Mouse (Mus musculus): ENCODE data around the gene Gna13.

Gna13 gene

DNA sequence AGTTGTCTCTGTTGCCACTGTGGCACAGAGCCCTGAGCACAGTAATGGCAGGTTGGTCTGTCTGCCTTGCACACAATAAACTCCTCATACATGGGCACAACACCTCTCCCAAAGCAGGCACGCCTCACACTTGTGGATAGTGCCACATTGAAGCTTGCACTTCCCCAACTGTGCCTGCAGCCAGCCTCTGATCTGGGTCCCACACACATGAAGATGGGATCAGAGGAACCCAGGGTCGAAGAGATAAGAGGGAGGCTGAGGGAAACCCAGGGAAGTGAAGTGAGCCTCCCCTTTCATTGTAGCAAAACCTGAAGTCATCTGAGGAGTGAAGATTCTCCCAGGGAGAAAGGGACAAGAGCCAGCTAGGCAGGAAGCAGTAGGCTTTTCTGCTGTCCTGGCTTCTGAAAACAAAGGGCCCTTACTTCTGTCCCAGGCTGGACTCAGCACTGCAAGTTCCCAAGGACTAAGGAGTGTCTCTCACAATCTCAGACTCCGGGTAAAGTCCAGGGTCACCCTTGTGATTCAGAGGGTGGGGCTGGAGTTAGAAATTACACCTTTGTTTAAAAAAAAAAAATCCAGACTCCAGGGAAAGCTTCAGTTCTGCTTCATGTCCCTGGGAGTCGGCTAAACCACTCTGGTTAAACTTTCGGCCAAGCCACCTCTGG is 12.8 kb upstream of the Gna13 start:
- no peak for DNase-seq

DNA sequence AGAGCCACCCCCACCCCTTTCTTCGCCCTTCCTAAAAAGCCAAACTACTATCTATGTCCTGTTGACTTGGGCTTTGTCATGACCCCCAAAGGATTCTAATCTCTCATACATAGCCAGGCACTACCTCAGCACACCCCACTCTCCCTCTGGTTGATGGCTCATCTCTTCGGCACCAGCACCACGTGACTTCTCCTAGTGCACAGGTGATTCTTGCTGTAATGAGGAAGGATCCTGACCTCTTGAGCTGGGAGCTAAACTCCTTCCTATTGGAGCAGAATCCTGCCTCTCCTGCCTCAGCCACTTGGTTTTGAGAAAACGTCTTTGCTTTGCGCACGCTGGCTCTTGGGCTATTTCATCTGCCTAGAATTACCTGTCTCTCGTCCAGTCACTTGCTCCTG is 12.3 kb upstream of the Gna13 start:
- no peak for DNase-seq

DNA sequence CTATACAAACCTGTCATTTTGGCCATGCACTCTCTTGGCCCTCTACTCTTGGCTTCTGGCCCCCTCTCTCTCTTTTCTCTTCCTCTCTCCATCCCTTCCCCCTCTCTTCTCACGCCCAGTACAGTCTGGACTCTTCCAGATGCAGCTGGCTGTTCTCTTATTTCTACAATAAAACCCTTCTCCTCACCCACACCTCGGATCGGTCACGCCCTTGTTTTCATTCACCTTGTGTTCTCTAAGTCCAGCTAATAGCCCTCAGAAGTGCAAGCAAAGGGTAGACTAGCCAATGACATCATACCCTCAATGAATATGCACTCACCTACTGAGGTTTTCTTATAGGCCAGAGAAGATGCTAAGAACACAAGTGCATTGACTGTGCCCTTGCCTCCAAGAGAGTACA is 11.1 kb upstream of the Gna13 start:
- no peak for DNase-seq

DNA sequence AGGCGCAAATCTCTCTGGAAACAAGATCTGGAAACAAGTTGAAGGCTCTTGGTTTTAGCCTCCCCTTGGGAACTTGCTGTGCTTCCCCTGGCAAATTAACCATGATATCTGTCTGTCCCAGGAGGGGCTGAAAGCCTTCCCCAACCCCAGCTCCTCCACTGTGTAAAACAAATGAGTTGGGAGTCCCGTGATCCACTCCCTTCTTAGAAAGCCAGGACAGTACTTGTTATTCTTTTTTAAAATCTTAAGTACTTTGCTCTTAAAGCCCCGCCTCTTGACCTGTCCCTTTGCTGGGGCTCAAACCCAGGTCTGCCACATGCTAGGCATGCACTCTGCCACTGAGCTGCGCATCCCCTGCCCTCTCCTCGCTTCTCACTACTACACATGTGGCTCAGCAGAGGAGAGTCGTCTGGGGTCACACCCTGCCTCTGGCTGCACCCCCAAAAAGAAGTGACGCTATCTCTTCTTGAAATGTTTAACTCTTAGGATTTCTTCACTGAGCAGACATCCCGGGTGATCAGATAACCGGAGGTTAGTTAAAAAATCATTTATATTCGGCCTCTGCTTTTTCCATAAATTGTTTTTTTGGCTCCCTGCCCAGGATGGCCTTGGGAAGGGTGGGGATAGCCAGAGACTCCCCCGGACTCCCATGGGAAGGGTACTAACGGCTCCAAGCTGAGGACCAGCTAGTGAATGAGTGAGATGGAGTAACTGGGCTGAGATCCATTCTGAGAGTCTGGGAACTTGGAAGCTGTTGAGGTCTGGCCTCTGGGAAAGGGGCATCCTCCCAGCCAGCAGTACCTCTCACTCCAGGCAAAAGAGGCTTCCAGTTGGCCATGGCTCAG is 9.0 kb upstream of the Gna13 start:
- no peak for DNase-seq

DNA sequence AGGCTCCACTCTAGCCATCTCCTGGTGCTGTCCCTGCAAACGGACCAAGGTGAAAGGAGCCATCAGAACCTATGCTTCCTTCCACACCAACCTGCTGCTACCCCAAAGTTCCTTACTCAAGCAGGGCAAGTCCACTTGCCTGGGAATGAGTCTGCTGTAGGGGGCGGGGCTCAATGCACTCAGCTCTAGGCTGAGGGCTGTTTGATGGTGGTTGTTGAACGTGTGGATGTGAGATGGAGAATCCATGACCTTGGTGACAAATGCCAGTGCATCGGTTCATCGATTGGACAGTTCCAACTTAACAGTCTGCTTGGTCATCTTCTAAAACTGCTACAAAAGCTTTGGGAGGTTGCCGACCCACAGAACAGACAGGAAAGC is 8.4 kb upstream of the Gna13 start:
- no peak for DNase-seq

DNA sequence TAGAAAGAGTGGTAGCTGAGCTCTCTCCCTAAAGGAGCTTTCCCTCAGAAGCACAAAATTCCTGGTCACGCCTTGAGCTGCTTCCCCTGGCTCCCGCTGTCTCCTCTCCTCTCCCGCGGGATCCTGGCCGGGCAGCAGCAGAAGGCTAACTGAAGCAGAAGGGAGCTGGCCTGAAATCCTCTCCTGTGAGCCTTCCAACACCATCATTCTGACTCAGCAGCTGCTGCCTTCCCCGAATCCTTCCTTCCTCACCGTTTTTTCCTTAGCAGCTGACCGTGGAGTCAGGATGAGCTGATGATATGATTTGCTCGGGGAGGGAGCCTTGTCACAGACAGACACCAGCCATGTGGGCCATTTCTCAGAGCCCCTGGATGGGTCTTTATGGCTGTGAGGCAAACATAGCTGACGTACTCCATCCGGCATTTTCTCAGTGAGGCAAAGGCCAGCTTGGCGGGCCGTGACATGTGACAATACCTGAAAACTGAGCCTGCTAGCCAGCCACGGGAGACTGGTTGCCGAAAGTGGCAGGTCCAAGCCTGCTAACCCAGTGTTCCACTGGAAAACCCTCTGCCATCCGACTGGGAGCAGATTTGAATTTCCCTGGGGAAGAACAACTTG is 6.8 kb upstream of the Gna13 start:
- no peak for DNase-seq

DNA sequence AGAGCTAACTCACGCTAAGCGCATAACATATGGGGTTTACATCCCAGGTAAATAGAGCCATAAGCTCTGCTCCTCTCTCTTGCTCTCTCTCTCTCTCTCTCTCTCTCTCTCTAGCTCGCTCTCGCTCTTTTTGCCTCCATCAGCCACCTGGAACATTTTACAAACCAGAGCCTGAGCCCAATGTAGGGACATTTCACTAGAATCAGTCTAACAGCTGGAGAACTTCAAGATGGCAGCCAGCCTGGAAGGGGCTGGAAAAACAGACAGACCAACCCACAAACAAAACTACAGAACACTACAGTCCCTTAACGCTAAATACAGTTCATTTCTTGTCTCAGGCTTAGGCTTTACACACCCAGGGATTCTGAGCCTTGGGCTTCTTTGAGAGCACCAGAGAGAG is 5.5 kb upstream of the Gna13 start:
- DNase-seq: no peak

DNA sequence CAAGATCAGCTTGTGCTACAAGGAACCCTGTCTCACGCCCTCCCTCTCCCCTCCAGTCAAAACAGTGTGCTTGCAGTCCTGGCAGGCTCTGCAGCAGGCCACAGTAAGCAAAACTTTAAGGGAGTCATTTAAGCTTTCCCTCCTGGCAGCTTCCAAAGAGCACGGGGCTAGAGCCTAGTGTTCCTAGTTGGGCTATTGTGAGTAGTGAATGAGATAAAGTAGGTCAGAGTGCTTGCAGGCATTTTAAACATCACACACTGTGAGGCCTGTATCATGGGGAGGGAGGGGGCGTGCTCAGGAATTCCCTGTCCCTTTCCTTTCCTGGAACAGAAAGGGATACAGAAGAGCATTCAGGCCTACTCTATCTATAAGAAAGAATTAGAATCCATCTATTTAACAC is 4.1 kb upstream of the Gna13 start:
- DNase-seq: no peak

DNA sequence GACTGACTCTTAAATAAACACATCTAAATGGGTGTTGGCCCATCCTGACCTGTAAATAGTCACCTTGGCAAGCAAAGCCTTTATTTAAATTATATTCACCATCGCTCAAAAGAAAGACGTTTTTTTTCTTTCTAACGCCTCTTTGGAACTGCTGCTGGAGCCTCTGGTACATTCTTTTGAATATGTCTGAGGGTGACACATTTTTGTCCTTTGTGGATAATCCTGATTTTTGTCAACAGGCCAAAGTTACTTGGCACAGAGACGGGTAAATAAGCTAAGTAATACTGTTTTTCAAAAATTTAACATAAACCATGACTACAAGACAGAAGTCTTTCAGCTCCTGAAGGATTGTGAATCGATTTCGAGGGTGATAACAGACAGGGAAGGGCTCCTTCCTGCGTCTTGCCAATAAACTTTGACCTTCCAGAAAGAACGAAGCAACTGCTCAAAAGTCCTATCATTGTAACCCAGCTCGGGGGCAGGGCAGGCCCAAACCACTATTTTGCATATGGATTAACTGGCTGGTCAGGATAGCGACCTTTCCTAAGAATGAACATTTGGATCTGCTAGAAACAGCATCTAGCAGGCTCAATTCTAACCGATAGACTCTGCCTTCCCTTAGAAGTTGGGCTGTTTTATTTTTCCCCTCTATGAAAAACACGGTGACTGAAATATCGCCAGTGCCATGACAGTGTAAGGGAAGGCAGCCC is 3.4 kb upstream of the Gna13 start:
- no peak for DNase-seq

DNA sequence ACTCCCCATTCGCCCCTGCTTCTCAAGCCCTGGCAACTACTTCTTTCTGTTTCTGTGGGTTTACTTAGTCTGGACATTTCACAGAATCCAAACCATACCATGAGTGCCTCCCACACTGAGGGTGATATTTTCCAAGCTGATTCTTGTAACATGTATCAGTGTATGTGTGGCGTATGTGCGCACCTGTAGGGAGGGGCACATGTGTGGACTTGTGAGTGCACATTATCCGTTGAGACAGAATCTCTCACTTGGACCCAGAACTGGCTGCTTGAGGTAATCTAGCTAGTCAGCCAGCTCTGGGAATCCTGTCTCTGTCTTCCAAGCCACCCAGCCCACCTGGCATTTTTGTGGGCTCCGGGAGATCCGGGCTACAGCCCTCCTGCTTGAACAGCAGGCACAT is 2.5 kb upstream of the Gna13 start:
- no peak for DNase-seq

DNA sequence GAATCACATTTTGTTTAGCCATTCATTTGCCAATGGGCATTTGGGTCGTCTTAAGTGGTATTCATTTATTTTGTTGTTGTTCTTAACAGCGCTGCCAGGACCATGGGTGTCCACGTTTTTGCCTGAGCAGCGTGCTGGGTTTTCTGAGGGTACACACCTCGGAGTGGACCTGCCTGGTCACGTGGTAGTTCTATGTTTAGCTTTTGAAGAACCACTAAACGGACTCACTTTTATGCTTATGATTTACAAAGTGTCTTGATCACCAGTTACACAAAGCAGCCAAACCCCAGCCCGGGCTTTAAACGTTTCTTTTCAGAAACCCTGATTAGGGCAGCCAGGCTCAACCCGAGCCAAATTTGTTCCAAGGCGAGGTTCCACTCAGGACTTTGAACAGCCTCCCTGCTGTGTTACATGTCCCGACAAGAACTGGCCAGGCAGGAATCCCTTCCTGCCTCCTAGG is 2.0 kb upstream of the Gna13 start:
- DNase-seq: no peak

DNA sequence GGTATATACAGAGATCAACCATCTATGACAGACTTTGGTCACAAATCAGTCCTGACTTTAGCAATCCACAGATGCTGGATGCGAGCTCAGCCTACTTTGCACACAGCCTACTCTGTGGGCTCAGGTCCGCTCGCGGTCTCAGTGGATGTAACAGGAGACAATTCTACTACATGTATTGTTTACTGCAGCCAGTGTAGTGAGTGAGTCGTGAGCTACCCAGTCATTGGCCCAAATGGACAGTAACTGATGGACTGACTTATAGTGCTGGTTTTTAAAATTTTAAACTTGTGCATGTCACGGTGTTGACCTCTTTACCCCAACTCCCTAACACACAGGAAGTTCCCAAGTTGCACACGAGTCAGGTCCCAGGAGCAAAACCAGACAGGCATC is 1.4 kb upstream of the Gna13 start:
- DNase-seq: no peak

DNA sequence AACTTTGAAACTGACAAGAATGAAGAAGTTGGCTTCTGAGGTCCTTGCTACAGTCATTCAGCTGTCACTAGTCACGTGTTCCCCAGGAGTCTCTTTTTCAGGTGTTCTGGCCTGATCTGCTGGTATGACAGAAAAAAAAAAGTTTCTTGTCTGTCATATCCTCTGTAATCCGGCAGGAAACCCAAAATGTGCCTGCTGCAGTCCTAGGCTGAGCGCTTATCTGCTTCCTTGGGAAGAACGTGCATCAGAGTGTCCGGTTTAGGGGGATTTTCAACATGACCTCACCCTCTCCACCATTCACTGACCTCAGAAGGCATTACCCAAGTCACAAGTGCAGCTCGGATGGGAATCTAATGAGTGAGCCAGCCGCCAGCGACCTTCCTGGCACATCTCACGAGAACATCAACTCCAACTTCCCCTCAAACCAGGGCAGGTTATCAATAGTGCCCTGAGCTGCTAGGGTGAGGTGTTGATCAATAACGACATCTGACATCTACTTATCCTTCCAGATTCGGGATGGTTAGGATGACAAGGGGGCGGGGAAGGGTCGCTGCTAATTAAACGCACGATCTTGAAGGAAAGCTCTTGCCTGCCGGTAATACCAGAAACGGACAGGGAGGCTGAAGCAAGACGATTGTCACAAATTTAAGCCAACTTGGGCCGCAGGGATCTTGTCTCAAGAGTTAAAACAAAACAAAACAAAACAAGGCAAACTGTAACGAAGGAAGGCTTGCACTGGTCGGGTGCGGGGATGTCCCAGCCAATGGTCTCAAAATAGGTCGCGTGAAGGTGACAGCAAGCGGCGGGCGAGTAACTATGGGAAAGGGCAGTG is 784 bp upstream of the Gna13 start:
- no peak for DNase-seq

DNA sequence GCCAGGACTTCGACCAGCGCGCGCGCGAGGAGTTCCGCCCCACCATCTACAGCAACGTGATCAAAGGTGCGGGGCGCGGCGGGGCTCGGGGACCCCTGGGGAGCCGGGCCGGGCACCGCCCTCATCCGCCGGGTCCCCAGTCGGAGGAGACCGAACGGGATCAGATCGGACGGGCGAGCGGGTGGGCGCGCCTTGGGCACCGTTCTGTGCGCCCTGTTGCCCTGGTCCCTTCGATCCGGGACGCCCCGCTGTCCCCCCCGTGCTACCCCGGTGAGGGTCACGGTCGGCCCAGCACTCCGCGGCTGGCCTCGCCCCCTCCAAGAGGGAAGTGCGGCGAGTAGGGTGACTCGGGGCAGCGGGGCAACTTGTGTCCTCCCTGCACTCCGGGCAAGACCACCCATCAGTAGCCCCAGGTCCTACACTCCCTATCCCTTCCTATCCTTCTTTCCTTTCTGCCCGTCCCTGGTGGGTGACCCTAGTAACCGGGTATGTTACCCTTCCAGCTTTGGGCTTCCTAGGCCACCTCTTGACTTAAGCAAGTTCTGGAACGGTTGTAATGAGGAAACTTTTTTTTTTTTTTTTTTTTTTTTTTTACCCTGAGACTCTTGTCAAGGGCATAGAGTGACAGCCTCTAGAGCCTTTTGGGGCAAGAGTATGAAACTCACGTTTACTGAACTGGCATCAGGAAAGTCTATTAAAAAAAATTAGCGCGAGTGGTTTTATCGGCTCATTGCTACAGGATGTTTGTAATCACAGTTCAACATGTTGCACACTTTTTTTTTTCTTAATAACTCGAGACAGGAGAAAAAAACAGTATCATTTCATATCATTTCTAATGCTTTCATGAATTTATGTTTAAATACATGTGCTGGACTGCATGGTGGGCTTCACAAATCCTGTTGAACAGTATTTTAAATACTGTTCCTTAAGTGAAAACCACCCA is 831 bp downstream of the Gna13 start:
- DNase-seq: no peak

DNA sequence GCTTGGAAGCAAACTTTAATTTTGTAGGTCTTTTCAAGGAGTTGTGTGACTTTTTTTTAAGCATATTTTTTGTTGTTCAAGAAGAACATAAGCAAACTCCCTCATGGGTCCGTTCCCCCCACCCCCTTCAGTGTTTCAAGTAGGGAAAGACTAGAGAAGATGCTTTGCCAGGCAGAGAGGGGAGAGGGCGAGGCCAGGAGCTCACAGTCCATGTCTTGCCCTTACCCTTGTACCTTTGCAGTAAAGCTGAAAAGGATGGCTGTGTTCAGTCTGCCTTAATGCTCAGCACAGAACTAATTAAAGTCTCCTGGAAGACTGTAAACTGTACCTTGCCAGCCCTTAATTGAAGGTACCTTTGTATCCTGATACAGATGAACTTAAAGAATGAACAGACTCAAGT is 1.7 kb downstream of the Gna13 start:
- no peak for DNase-seq

DNA sequence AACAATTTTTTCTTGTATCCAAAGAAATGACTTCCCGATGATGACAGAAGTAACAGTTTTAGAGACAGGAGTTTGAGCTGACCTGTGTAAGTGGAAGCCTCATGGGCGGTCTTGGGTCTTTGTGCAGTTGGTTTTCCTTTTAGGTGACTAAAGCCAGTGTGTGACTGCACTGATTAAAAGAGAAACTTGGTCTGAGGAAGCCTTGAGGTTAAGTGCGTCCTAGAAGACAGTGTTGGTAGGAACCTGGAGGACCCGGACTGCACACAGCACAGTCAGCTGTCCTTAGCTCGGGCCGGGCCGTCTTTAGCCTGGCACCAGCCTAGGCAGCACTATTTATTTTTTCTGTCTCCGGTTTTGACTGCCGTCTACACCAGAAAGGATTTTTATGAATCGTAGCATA is 2.2 kb downstream of the Gna13 start:
- DNase-seq: no peak

DNA sequence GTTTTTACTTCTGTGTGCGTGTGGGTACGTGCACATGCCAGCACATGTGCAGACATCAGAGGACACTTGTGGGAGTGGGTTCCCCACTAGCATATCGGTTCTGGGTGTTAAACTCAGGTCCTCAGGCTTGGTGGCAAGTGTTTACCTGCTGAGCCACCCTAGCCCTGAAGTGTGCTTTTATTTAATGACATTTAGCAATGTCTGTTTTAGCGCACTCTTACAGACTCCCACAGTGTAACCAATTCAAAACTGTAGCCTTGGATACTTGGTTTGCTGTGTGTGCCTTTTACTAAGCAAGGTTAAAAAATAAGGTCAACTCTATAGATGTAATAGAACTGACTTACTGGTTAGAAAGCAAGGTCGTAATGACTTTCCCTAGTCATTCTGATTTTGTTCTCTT is 3.2 kb downstream of the Gna13 start:
- DNase-seq: no peak

DNA sequence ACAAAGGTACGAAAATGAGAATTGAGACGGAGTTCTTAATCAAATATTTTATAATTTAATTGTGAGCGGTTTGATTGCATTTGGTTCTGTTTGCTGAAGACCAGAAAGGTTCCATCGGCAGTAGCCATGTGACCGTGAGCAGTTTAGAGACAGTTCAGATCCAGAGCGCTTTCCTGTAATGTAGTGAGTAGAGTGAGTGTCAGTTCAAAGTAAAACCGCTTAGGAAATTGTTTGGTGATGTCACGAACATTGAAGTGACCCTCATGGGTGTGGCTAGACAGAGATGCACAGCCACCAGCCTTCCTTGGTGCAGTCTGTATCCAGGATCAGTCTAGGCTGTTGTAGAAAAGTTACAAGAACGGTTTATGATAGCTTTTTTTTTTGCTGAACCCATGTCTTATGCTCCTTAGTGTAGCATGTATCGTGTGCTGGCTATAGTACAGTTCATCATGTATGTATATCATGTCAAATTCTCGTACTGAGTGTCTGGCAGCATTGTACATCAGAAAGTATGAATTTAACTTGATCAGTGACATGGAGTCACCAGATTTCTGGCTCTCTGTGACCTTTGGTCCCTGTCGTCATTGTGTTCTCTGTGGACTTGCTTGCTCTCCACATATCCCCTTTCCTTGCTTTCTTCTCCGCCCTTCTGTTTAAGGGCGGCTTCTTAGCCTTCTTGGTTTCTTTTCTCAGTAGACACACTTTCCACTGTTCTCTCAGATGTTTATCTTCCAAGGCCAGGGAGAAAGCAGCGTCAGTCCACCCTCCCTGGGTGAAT is 4.4 kb downstream of the Gna13 start:
- DNase-seq: no peak

DNA sequence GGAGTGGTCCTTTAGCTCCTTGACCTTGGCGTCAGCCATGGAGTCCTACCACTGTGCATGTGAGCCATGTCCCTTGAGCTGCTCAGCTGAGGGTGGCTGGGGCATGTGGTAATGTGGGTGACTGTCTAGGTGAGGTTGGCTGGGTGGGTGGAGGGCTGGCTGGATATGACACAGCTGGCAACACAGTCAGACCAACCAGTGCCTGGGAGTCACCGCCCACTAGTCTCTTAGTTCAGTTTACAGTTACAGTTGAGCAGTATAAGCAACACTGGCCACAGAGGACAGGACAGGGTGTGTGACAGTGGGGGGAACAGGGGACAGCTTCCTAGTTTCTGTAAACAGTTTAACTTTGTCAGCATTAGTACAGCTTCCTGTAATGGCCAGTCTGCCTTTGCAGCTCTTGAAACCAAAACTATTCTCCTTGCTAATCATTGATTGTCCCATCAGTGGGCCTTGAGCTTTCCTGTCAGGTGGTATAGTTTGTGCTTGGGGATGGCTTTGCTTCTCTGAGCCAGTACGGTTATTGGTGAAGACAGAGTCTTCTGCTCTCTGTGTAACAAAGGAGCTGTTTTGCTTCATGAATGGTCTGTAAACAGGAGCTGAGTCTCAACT is 6.5 kb downstream of the Gna13 start:
- no peak for DNase-seq

DNA sequence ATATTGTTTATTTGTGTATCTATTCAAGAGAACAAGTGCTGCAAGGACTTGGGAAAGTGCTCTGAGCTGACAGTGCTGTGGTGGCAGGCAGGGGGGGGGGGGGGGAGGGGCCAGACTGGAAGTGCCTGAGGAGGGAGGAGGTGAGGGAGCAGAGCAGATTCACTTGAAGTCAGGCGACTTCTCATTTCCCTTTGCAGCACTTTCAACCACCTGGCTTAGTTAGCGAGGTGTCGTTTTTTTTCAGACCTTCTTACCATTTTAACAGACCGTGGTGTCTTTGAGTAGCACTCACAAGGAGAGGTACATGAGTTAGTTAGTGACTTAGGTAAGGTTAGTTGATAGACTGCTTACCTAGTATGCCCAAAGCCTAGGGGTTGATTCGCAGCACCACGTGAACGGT is 12.8 kb downstream of the Gna13 start:
- DNase-seq: no peak

All from right cerebral cortex, postnatal 14 days (tissue).